Mouse (Mus musculus) limb, embryonic 15.5 days (tissue): Measurements from ENCODE around the gene Prickle2. TPM values are rescaled to one million over a fixed set of nuclear protein-coding genes. Genes with fewer than 3 reads are reported as not detected.
A peak's percentile ranks its signal among the peaks of the same experiment; 100 is the strongest.

Source experiments
- ATAC-seq: fragments of 200-750 bp; cut with Nextera tagmentation; 2 replicates; pipeline ENCODE4 v1.8.0; 2017; ENCODE audit warnings: low read depth, moderate TSS enrichment; ENCODE audit not compliant: insufficient number of reproducible peaks, low FRiP score, low TSS enrichment
- H3K27ac ChIP-seq: fragments of 300-500 bp; sonication (generic); 2 replicates; pipeline ENCODE4 v1.5.1; 2015; ENCODE audit warnings: moderate library complexity, mild to moderate bottlenecking, inconsistent platforms
- H3K27me3 ChIP-seq: fragments of 300-500 bp; sonication (generic); 2 replicates; pipeline ENCODE4 v1.6.1; 2015; ENCODE audit warnings: inconsistent platforms
- H3K36me3 ChIP-seq: fragments of 300-500 bp; sonication (generic); 2 replicates; pipeline ENCODE4 v1.6.1; 2015; ENCODE audit warnings: inconsistent platforms
- H3K4me1 ChIP-seq: fragments of 300-500 bp; sonication (generic); 2 replicates; pipeline ENCODE4 v1.6.1; 2015; ENCODE audit warnings: inconsistent platforms
- H3K4me2 ChIP-seq: fragments of 300-500 bp; sonication (generic); 2 replicates; pipeline ENCODE4 v1.6.1; 2015; ENCODE audit warnings: mild to moderate bottlenecking, inconsistent platforms
- H3K4me3 ChIP-seq: fragments of 300-500 bp; sonication (generic); 2 replicates; pipeline ENCODE4 v1.5.1; 2015; ENCODE audit warnings: mild to moderate bottlenecking, inconsistent platforms
- H3K9ac ChIP-seq: fragments of 300-500 bp; sonication (generic); 2 replicates; pipeline ENCODE4 v1.6.1; 2015; ENCODE audit warnings: inconsistent platforms
- H3K9me3 ChIP-seq: fragments of 300-500 bp; sonication (generic); 2 replicates; pipeline ENCODE4 v1.6.1; 2016; ENCODE audit warnings: inconsistent platforms
- WGBS: fragments of 180-500 bp; shearing (Covaris S2); methylation state at CpG from one replicate; pipeline ENCODE4 v1.1.7; 2015; 5-methylcytosine and 5-hydroxymethylcytosine counted together
- polyA plus RNA-seq: library from polyadenylated mRNA; unstranded; fragments of >200 nt; fragmentation: Nextera tagmentation; extraction: Ambion mirVana; gene quantifications from 2 replicates; pipeline ENCODE4 v1.2.1, GENCODE M21; 2015

Prickle2 gene
- polyA plus RNA-seq, 1 experiment from 2014 or later = 5.8 TPM

DNA sequence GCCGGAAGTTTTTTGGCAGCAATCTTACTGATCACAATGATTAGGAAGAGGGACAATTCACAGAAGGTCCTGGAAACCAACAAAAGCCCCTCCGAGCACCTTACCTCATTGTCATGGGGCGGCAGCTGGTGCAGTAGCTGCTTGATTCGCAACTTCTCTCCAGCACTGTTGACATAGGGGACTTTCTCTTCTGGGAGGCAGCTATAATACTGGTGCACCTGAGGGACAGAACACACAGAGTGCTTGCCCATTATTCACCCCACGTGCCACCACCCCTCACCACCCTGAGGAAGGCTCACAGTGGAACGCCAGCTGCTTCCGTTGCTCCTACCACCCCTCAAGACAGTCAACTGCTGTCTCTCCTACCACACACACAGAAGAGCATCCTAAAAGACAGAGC, 280.5 kb downstream of the Prickle2 start:
- H3K4me2 ChIP-seq = no peak overlapping the region
- no peak overlapping the region for H3K9ac ChIP-seq
- no peak overlapping the region for H3K4me3 ChIP-seq
- peaks cover 14% of the 10 kb centered on the region; the same call in 1 of the 2 replicates for H3K36me3 ChIP-seq
- whole genome bisulfite sequencing = 76% methylated on average over 7 of the region's 7 CpGs
- no peak overlapping the region for H3K27ac ChIP-seq
- H3K9me3 ChIP-seq = no peaks in the 10 kb centered on the region
- H3K27me3 ChIP-seq = no peaks in the 10 kb centered on the region
- no peak for ATAC-seq
- 0 out of 2 replicates have a peak, but pooled peaks cover 7% of the 10 kb centered on the region for H3K4me1 ChIP-seq

DNA sequence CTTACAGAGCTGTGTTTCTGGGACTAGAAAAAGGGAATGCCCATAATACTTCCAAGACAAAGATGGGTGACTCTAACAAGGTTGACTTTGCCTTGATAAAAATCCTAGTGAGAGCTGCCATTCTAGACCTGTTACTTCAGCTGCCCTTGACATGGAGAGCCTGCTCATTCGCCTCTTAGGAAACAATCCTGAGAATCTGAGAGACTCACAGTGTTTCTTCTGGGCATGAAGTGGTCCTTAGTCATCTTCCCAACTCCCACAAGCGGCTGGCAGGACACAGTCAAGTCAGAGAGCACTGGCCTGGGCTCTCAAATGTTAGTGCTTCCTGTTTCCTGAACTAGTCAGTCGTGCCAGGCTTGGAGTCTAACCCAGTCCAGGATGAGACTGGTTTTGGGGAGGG, 281.0 kb downstream of the Prickle2 start:
- Histone ChIP-seq H3K4me3 (no peak overlapping the region), H3K9me3 (no peaks in the 10 kb centered on the region), H3K4me1 (0 out of 2 replicates have a peak, but pooled peaks cover 7% of the 10 kb centered on the region), H3K27me3 (no peaks in the 10 kb centered on the region), H3K9ac (no peak overlapping the region), H3K4me2 (no peak overlapping the region), H3K27ac (no peak overlapping the region), H3K36me3 (peaks cover 18% of the 10 kb centered on the region; the same call in 1 of the 2 replicates)
- no peak for ATAC-seq
- WGBS = 59% methylated on average over 3 of the region's 3 CpGs

DNA sequence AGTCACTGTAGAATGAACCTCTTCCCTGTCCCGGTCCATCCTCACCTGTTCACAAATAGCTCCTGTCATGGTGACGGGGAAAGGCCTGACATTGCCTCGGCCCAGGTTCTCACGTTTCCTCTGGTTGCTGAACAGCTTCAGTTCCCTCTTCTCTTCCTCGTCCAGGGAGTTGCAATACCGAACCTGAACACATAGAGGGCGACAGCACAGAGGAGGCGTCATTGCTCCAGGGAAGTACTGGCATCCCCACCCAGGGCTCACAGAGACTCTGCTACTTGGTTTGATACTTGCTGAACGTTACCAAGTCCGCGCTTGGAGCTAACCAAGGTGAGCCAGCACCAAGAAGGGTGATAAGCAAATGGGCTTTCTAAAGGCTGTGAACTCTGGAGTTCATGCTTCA, 283.7 kb downstream of the Prickle2 start:
- Histone ChIP-seq H3K9me3 (no peaks in the 10 kb centered on the region), H3K4me2 (no peak overlapping the region), H3K27me3 (no peaks in the 10 kb centered on the region), H3K4me3 (no peak overlapping the region), H3K36me3 (peaks cover 19% of the 10 kb centered on the region; the same call in 1 of the 2 replicates), H3K27ac (no peak overlapping the region), H3K9ac (no peak overlapping the region), H3K4me1 (0 out of 2 replicates have a peak, but pooled peaks cover 7% of the 10 kb centered on the region)
- ATAC-seq = no peak
- WGBS = 58% methylated on average over 11 of the region's 11 CpGs

DNA sequence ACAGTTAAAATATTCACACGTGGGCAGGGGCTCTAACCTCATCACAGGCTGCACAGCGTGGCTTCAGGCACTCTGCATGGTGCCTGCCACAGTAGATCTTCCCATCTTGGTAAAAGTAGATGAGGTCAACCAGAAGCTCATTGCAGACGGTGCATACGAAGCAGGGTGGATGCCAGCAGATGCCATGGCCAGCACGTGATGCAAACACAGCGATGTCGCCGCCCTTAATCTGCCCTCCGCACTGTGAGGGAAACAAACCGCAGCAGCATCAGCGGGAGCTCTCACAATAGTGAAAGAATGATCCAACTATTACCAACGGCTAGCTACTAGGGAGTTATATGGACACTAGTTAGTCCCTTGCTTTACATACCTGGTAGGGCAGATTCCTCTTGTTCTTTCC, 285.8 kb downstream of the Prickle2 start:
- H3K27me3 ChIP-seq = no peaks in the 10 kb centered on the region
- peaks cover 19% of the 10 kb centered on the region; the same call in 1 of the 2 replicates for H3K36me3 ChIP-seq
- no peaks in the 10 kb centered on the region for H3K9me3 ChIP-seq
- H3K4me1 ChIP-seq = peaks cover 6% of the 10 kb centered on the region
- no peak overlapping the region for H3K27ac ChIP-seq
- no peak for ATAC-seq
- H3K9ac ChIP-seq = no peak overlapping the region
- H3K4me2 ChIP-seq = no peak overlapping the region
- WGBS = 91% methylated on average over 12 of the region's 12 CpGs
- H3K4me3 ChIP-seq = no peak overlapping the region

DNA sequence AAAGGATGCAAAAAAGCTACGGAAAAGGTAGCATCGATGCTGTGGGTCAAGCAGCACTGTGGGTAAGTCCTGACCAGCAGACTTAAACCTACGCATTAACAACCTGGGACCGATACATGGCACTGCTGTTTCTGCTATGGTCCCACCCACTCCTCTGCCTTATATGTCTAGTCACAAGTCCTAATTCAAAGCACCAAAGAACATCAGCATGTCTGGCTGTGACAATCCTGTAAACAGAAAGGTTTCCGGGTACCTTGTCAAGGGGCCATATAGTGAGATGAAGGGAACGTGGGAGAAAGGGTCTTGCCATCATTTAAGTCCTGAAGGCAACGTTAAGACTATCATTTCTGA, 290.6 kb downstream of the Prickle2 start:
- Histone ChIP-seq H3K27ac (peak overlapping the region; percentile 63; the same call in 1 of the 2 replicates), H3K4me3 (no peak overlapping the region), H3K9ac (no peak overlapping the region), H3K4me2 (no peak overlapping the region), H3K36me3 (peaks cover 13% of the 10 kb centered on the region), H3K9me3 (no peaks in the 10 kb centered on the region), H3K4me1 (peaks cover 22% of the 10 kb centered on the region), H3K27me3 (no peaks in the 10 kb centered on the region)
- 74% methylated on average over 7 of the region's 7 CpGs for WGBS
- ATAC-seq = no peak

DNA sequence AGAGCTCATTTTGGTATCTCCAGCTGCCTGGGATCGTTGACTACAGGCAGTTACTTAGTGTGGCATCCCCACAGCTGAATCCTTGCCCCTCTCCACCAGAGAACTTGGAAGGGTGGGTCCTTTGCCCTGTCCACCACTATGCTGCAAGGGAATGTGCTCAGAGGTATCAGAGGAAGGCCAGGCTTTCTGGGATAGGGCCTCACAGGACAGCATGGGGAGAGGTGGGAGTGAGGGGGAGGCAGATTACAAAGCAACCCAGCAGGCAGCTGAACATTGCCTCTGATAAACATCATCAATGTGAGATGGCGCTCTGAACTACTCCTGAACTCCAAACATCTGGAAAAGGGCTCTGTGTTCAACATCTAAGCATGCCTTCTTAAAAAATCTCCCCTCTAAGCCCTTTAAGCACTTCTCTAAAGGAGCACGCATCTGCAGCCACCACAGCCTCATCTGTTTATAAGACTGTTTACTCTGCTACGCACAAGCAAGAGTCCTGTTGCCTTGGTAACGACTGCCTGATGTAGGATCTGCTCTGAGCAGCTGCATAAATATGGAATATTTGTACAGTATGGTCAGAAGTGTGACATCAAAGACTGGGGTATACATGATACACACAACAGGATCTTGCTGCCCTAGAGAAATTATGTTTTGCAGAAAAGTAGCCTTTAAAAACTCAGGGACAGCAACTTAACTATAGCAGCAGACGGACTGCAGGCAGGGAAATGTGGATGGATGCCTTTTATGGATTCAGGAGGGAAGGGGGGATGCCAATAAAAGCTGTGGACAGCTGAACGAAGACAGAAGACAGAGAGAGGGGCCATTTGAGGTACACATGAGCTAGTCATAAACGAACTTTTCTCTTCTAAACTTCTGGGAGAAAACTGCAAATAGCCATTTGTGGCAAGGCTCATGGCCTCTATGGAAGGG, 291.2 kb downstream of the Prickle2 start:
- peaks cover 14% of the 10 kb centered on the region for H3K36me3 ChIP-seq
- H3K9me3 ChIP-seq = no peaks in the 10 kb centered on the region
- peak; percentile 78 for ATAC-seq
- peak overlapping the region; percentile 82 for H3K27ac ChIP-seq
- WGBS = 34% methylated on average over 8 of the region's 8 CpGs
- H3K4me3 ChIP-seq = no peak overlapping the region
- peaks cover 22% of the 10 kb centered on the region for H3K4me1 ChIP-seq
- H3K9ac ChIP-seq = no peak overlapping the region
- H3K27me3 ChIP-seq = no peaks in the 10 kb centered on the region
- no peak overlapping the region for H3K4me2 ChIP-seq

DNA sequence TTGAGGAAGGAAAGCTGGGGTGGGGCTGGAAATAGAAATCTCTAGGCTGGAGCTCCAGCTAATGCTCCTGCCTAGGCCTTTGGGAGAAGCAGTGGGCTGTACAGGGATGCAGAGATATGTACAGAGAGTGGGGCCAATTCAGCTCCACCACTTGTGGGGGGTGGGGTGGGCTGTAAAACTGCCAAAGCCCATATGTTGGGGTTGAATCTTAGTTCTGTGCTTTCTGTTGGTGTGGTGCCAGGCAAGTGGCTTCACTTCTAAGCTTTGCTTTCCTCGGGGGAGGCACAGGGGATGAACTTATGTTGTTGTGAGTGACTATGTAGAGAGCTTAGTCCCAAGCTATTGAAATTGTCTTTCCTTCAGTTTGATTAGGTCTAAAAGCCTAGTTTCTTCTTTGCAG, 292.0 kb downstream of the Prickle2 start:
- Histone ChIP-seq H3K9me3 (no peaks in the 10 kb centered on the region), H3K4me2 (no peak overlapping the region), H3K4me3 (no peak overlapping the region), H3K27me3 (no peaks in the 10 kb centered on the region), H3K9ac (no peak overlapping the region), H3K4me1 (peaks cover 22% of the 10 kb centered on the region), H3K27ac (peak overlapping the region; percentile 82), H3K36me3 (peaks cover 14% of the 10 kb centered on the region)
- ATAC-seq = no peak
- WGBS = 25% methylated on average over 1 of the region's 1 CpGs

DNA sequence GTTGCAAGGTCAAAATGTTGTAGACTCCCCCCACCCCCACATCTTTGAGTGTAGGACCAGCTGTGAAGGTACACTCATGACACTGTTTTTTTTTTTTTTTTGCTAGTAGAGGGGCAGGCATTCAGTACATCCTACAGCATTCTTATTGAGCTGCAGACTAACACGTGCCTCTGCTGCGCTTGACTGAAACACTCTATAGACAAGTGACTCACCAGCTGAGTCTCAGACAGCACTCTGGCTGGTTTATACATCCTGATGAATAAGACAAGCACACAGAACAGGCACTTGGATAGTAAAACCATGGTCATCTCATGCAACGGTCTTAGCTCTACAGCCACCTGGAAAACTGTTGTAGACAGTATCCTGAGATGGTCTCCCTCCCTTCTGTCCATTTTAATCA, 296.2 kb downstream of the Prickle2 start:
- Histone ChIP-seq H3K4me2 (no peak overlapping the region), H3K4me1 (peaks cover 13% of the 10 kb centered on the region), H3K36me3 (peaks cover 18% of the 10 kb centered on the region), H3K27ac (no peak overlapping the region), H3K4me3 (no peak overlapping the region), H3K9me3 (no peaks in the 10 kb centered on the region), H3K9ac (no peak overlapping the region), H3K27me3 (no peaks in the 10 kb centered on the region)
- WGBS = 91% methylated on average over 3 of the region's 3 CpGs
- no peak for ATAC-seq

DNA sequence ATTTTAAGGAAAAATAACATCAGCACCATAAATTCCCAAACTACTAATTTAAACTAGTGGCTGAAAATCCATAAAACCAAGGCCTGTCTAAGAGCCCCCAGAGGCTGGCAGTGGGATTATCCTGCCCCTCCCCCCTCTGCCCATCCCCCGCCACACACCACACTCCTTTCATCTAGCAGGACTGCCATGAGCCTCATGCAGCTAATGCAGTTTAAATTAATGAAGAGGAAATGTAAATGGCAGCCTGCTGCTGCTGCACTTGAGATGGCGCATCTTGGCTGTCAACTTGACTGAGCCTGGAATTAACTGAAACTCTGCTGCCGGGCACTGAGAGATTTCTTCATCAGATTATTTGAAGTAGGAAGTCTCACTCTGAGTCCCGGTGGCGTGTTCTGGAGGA, 298.7 kb downstream of the Prickle2 start:
- no peak overlapping the region for H3K27ac ChIP-seq
- no peak overlapping the region for H3K9ac ChIP-seq
- H3K4me1 ChIP-seq = no peaks in the 10 kb centered on the region
- H3K36me3 ChIP-seq = peaks cover 23% of the 10 kb centered on the region
- no peak overlapping the region for H3K4me2 ChIP-seq
- no peak overlapping the region for H3K4me3 ChIP-seq
- H3K27me3 ChIP-seq = no peaks in the 10 kb centered on the region
- no peak for ATAC-seq
- no peaks in the 10 kb centered on the region for H3K9me3 ChIP-seq
- 53% methylated on average over 5 of the region's 5 CpGs for WGBS

DNA sequence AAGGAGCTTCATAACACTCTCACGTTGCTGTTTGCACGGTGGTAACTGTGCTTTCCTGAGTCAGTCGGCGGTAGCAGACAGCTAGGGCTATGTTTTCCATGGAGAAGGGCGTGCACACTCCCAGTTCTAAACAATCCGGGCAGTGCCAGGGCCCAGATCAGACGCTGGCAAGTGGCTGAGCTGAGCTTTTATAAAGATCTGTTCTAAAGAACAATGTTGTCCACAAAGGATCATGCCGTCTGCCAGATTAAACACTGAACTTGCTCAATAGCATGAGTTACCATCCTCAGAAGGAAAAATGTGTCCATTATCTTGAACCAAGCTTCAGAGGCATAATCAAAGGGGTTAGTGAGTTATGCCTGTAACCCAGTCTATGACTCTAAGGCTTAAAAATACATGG, 300.4 kb downstream of the Prickle2 start:
- H3K4me1 ChIP-seq = no peaks in the 10 kb centered on the region
- H3K27ac ChIP-seq = no peak overlapping the region
- no peaks in the 10 kb centered on the region for H3K27me3 ChIP-seq
- ATAC-seq = no peak
- H3K4me3 ChIP-seq = no peak overlapping the region
- no peak overlapping the region for H3K9ac ChIP-seq
- H3K36me3 ChIP-seq = peaks cover 16% of the 10 kb centered on the region
- H3K4me2 ChIP-seq = no peak overlapping the region
- H3K9me3 ChIP-seq = no peaks in the 10 kb centered on the region
- 66% methylated on average over 8 of the region's 8 CpGs for WGBS

DNA sequence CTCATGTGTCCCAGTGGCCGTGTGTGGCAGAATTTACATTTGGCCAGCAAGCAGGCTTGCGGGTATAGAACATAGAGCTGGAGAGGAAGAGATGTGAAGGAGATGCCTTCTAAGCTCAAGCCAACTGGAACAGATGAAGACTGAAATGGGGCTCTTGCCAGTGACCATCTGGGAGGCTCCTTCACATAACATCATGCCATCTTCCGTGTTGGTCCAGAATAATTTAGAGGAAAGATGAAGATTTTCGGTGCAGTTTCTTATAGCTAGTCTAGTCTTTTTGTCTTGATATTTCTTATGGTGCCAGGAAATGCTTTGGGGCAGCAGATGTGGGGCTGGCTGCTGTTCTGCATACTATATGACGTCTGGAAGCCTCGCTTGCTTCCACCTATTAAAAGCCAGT, 308.1 kb downstream of the Prickle2 start:
- Histone ChIP-seq H3K9me3 (no peaks in the 10 kb centered on the region), H3K4me1 (no peaks in the 10 kb centered on the region), H3K4me3 (no peak overlapping the region), H3K36me3 (peaks cover 1% of the 10 kb centered on the region; the same call in 1 of the 2 replicates), H3K27ac (no peak overlapping the region), H3K27me3 (no peaks in the 10 kb centered on the region), H3K9ac (no peak overlapping the region), H3K4me2 (no peak overlapping the region)
- 87% methylated on average over 6 of the region's 6 CpGs for WGBS
- ATAC-seq = no peak

DNA sequence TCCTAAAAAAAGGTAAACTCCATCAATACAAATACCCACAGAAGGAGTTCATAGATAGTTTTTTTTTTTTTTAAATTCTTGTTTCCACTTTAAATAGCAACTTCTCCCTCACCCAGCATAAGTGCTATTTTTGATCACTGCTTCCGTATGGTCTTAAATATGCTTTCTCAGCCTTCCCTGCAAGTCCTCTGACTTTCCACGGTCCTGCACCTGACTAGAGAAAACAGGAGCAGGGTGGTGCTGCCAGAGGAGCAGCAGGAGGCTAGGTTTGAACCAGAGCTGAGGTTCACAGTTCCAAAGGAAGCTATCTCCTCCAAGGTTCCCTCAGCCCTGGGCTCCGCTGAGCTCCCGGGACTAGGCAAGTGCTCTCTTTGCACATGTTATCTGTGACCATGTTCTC, 310.4 kb downstream of the Prickle2 start:
- 72% methylated on average over 4 of the region's 4 CpGs for WGBS
- H3K9me3 ChIP-seq = no peaks in the 10 kb centered on the region
- H3K36me3 ChIP-seq = no peaks in the 10 kb centered on the region
- H3K27me3 ChIP-seq = no peaks in the 10 kb centered on the region
- H3K9ac ChIP-seq = no peak overlapping the region
- ATAC-seq = no peak
- H3K27ac ChIP-seq = no peak overlapping the region
- no peak overlapping the region for H3K4me3 ChIP-seq
- H3K4me2 ChIP-seq = no peak overlapping the region
- no peaks in the 10 kb centered on the region for H3K4me1 ChIP-seq
